Mouse (Mus musculus) mouse embryonic stem cell (cell line): ENCODE measurements around the gene Ptbp1.
"Not testable (repeated sequence)": the region's sequence is repeated elsewhere in the genome, so short reads cannot be mapped to it uniquely, and the experiment has no call there.

Experiments
- in situ Hi-C, 2 experiments: fragments of 300-500 bp; cut with MboI; formaldehyde crosslinking; loops; 1 replicate in 1 of 2; 3 replicates in 1 of 2; pipeline ENCODE4 v1.14.3; 2019 to 2020; ENCODE audit warnings: low sequenced_read_pairs in 2 of 2, low pct_unique_long_range_greater_than_20kb in 1 of 2, mixed read lengths in 1 of 2; ENCODE audit not compliant: unreplicated experiment in 1 of 2

The Ptbp1 gene

GRCm38 (mm10) chr10:79873313-79873712 lies 19.1 kb downstream of the Ptbp1 start:
- in situ Hi-C loops = no loop called here

GRCm38 (mm10) chr10:79873715-79874289 lies 19.6 kb downstream of the Ptbp1 start:
- in situ Hi-C loops = no loop called here

- in situ Hi-C loops = no loop called here
Observed at GRCm38 (mm10) chr10:79874290-79874862, 20.1 kb downstream of the Ptbp1 start, which contains the start of the genes Prtn3 and Plppr3. Prtn3 (plus strand) TSS chr10:79874476. Plppr3 (minus strand) TSS chr10:79874634.

- in situ Hi-C loops = no loop called here
Observed at GRCm38 (mm10) chr10:79877174-79877573, 22.9 kb downstream of the Ptbp1 start.

- in situ Hi-C loops = no loop called here
Observed at GRCm38 (mm10) chr10:79877757-79878156, 23.5 kb downstream of the Ptbp1 start.

DNA sequence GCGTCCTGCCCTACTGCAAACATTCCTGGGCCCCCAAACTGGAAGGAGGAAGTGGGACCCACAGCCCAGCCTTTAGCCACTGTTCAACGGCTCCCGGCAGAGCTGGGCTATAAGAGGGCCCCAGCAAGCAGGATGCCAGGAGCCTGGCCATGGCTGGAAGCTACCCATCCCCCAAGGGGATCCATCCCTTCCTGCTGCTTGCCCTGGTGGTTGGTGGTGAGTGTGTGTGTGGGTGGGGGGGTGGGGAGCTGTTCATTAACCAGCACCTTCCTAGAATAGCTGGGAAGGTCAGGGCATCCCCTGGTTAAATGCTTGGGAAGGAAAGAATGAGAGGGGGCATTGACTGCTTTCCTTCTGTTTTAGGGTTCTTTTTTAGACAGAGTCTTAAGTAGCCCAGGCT lies 25.3 kb downstream of the Ptbp1 start:
- in situ Hi-C loops = no loop called here

DNA sequence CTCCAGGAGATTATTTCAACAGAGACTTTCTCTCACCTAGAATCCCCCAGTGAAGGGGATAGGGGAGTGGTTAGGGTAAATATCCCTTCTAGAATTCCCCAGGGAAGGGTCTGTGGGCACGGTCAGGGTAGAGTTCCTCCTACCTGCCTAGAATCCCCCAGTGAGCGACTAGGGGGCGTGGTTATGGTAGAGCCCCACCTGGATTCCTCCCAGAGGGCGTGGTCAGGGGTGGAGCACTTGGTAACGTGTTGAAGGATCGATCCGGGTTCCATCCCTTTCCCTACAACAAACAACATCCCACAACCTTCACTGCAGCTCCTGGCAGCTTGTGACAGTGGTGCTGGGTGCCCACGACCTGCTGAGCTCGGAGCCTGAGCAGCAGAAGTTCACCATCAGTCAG lies 26.5 kb downstream of the Ptbp1 start:
- in situ Hi-C loops = loop anchor here in 1 of 2 experiments (5.0 kb wide), 2 partner anchors 47 to 48 kb away; partner anchors contain the start of gene Arid3a

GRCm38 (mm10) chr10:79881981-79882380 lies 27.8 kb downstream of the Ptbp1 start:
- in situ Hi-C loops = loop anchor here in 1 of 2 experiments (5.0 kb wide), 2 partner anchors 45 to 50 kb away; partner anchors contain the start of gene Arid3a

DNA sequence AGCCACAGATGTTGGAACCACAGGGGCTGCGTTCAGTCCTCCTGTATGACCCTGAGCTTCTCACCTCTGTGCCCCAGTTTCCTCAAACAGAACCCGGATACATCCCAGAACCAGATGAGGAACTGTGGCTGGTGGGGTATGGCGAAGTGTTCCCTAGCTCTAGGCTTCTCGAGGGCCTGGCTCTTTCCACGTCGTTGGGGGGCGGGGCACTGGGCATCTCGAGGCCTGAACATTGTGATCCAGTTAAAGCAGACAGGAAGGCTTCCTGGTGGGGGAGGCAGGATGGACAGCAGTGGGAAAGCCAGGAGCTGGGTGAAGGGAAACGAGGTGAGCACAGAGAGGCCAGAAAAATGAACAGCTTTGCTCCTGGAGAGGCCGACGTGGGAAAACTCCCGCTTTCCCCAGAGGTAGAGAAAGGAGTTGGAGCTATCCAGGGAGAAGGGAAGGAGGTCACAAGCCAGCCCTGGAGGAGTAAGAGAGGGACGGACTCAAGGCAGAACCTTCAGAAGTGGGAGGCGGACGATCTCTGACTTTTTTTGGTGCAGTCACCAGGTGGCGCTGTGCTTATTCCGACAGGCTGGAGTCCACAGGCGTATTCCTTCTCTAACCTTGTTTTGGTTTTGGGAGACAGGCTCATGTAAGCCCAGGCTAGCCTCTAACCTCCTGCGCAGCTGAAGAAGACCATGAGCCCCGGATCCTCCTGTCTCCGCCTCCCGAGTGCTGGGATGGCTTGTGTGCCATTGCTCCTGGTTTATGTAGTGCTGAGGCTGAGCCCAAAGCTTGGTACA lies 29.3 kb downstream of the Ptbp1 start:
- in situ Hi-C loops = loop anchor here in 1 of 2 experiments (5.0 kb wide), 2 partner anchors 44 to 51 kb away; partner anchors contain the start of gene Arid3a

DNA sequence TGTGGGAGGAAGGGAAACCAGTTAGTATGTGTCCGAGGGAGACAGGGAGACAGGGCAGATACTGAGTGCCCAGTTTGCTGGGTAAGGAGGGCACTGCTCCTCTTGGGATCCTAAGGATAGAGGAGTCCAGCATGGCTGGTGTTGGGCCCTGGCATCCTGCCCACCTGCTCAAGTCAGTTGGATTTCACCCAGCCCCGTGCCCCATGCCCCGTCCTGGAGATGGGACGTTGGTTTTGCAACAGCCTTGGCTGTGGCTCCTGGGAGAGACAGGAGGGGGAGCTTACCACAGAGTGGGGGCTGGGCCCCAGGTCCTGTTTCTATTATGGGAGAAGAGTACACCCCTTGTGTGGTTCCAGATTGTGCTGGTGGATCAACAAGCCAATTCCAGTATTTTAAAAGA lies 30.2 kb downstream of the Ptbp1 start:
- in situ Hi-C loops = loop anchor here in 1 of 2 experiments (5.0 kb wide), 2 partner anchors 43 to 52 kb away; partner anchors contain the start of gene Arid3a

DNA sequence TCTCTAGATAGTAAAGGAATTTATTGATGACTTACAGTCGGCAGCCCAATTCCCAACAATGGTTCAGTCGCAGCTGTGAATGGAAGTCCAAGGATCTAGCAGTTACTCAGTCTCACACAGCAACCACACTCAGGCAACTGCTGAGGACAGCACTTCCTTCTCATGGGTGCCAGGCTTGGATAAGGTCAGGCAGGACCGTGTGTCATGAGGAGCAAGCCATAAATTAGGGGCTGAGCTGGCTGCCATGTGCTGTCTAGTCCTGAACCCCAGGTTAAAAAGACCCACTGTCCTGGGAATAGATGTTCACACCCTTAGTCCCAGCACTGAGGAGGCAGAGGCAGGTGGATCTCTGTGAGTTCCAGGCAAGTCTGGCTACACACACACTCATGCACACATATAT lies 30.7 kb downstream of the Ptbp1 start:
- in situ Hi-C loops = loop anchor here in 1 of 2 experiments (5.0 kb wide), 2 partner anchors 42 to 53 kb away; partner anchors contain the start of gene Arid3a

- in situ Hi-C loops = no loop called here
Observed at GRCm38 (mm10) chr10:79886054-79886453, 31.8 kb downstream of the Ptbp1 start, which contains the start of gene Elane. Elane (plus strand) TSS chr10:79886247.

- in situ Hi-C loops = no loop called here
Observed at GRCm38 (mm10) chr10:79886611-79887010, 32.4 kb downstream of the Ptbp1 start.

DNA sequence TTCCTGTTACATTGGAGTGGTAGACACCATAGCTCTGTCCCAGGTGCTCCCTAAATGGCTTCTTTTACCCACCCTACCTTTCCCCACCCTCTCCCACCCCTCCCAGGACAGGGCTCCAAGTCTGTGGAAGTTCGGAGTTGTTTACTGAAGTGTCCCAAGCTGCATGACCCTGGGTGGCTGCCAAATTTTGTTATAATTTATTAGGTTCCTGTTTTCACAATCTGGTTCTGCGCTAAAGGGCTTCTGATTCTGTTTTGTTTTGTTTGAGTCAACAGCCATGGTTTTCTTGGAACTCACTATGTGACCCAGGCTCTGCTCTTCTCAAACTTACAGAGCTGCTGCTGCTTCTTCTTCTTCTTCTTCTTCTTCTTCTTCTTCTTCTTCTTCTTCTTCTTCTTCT lies 35.2 kb downstream of the Ptbp1 start:
- in situ Hi-C loops = no loop called here

DNA sequence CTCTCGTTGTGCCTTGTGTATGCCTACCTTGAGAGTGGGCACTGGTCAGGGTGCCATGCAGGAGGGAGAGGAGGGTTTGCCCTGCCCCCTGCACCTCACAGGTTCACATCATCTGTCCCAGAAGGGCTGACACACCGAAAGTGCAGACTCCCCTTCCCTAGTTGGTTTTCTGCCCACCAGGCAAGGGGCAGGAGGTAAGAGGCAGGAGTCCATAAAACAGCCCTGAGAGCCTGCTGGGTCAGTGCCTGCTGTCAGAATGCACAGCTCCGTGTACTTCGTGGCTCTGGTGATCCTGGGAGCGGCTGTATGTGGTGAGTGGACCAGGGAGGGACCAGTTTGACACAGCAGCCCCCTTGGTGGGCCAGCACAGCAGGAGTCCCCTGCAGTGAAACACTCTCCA lies 36.4 kb downstream of the Ptbp1 start, which contains the start of gene Cfd:
Gene Cfd, plus strand, starts transcription at position 184 of the 400 bp plus-strand sequence.
- in situ Hi-C loops = no loop called here

- in situ Hi-C loops = not testable (repeated sequence)
Observed at GRCm38 (mm10) chr10:79892451-79893118, 38.4 kb downstream of the Ptbp1 start.

GRCm38 (mm10) chr10:79896306-79896705 lies 42.1 kb downstream of the Ptbp1 start:
- in situ Hi-C loops = no loop called here

GRCm38 (mm10) chr10:79896814-79897213 lies 42.6 kb downstream of the Ptbp1 start:
- in situ Hi-C loops = no loop called here
